Mouse (Mus musculus): ENCODE measurements at regions not wholly inside any gene's neighbourhood (a gene's known extent, or its start where the extent isn't known, plus 50 kb on each side); places are given as distances from the start of the nearest gene placed in this dataset.

- no peak overlapping the region for H3K4me3 ChIP-seq (ENCODE audit: low read depth, low read length)
- H3K4me2 ChIP-seq (ENCODE audit: low read depth, low read length): no peak overlapping the region
- H3K4me1 ChIP-seq (ENCODE audit: control insufficient read depth, insufficient read depth, low read length): no peaks in the 10 kb centered on the region
- no peak overlapping the region for H3K9ac ChIP-seq (replicated peaks; ENCODE audit: low read depth, low read length)
- 91% methylated on average over 2 of the region's 2 CpGs for whole genome bisulfite sequencing
- H3K36me3 ChIP-seq (ENCODE audit: control insufficient read depth, insufficient read depth, low read length): no peaks in the 10 kb centered on the region
- H3K9me3 ChIP-seq (ENCODE audit: control insufficient read depth, low read length): no peaks in the 10 kb centered on the region
- no peak overlapping the region for H3K27ac ChIP-seq (ENCODE audit: low read depth, low read length)
- H3K27me3 ChIP-seq (ENCODE audit: control insufficient read depth, insufficient read depth, low read length): no peaks in the 10 kb centered on the region
- no peak for ATAC-seq (ENCODE audit: low read depth)
These were observed 124.8 kb upstream of the Tom1l1 start for GRCm38 (mm10) chr11:90812971-90813370.

GRCm38 (mm10) chr11:90812530-90812929 lies 124.4 kb upstream of the Tom1l1 start:
- Histone ChIP-seq H3K27me3 (ENCODE audit: control insufficient read depth, insufficient read depth, low read length) (no peaks in the 10 kb centered on the region), H3K36me3 (ENCODE audit: control insufficient read depth, insufficient read depth, low read length) (no peaks in the 10 kb centered on the region), H3K4me1 (ENCODE audit: control insufficient read depth, insufficient read depth, low read length) (no peaks in the 10 kb centered on the region), H3K9ac (replicated peaks; ENCODE audit: low read depth, low read length) (no peak overlapping the region), H3K4me3 (ENCODE audit: low read depth, low read length) (no peak overlapping the region), H3K4me2 (ENCODE audit: low read depth, low read length) (no peak overlapping the region), H3K9me3 (ENCODE audit: control insufficient read depth, low read length) (no peaks in the 10 kb centered on the region), H3K27ac (ENCODE audit: low read depth, low read length) (no peak overlapping the region)
- 85% methylated on average over 4 of the region's 4 CpGs for WGBS
- no peak for ATAC-seq (ENCODE audit: low read depth)

GRCm38 (mm10) chr11:90808443-90808842 lies 120.3 kb upstream of the Tom1l1 start:
- H3K4me1 ChIP-seq (ENCODE audit: control insufficient read depth, insufficient read depth, low read length): no peaks in the 10 kb centered on the region
- 62% methylated on average over 1 of the region's 1 CpGs for WGBS
- H3K4me3 ChIP-seq (ENCODE audit: low read depth, low read length): no peak overlapping the region

GRCm38 (mm10) chr11:90807343-90807742 lies 119.2 kb upstream of the Tom1l1 start:
- no peak overlapping the region for H3K9ac ChIP-seq (replicated peaks; ENCODE audit: low read depth, low read length)
- H3K27me3 ChIP-seq (ENCODE audit: control insufficient read depth, insufficient read depth, low read length): no peaks in the 10 kb centered on the region
- 67% methylated on average over 5 of the region's 5 CpGs for WGBS
- H3K36me3 ChIP-seq (ENCODE audit: control insufficient read depth, insufficient read depth, low read length): no peaks in the 10 kb centered on the region
- ATAC-seq (ENCODE audit: low read depth): no peak
- no peaks in the 10 kb centered on the region for H3K9me3 ChIP-seq (ENCODE audit: control insufficient read depth, low read length)
- H3K27ac ChIP-seq (ENCODE audit: low read depth, low read length): no peak overlapping the region
- no peaks in the 10 kb centered on the region for H3K4me1 ChIP-seq (ENCODE audit: control insufficient read depth, insufficient read depth, low read length)
- no peak overlapping the region for H3K4me3 ChIP-seq (ENCODE audit: low read depth, low read length)
- no peak overlapping the region for H3K4me2 ChIP-seq (ENCODE audit: low read depth, low read length)

More at GRCm38 (mm10) chr11:90808443-90808842, 120.3 kb upstream of the Tom1l1 start:
- Histone ChIP-seq H3K27ac (ENCODE audit: low read depth, low read length) (no peak overlapping the region), H3K36me3 (ENCODE audit: control insufficient read depth, insufficient read depth, low read length) (no peaks in the 10 kb centered on the region), H3K9ac (replicated peaks; ENCODE audit: low read depth, low read length) (no peak overlapping the region), H3K9me3 (ENCODE audit: control insufficient read depth, low read length) (no peaks in the 10 kb centered on the region), H3K4me2 (ENCODE audit: low read depth, low read length) (no peak overlapping the region), H3K27me3 (ENCODE audit: control insufficient read depth, insufficient read depth, low read length) (no peaks in the 10 kb centered on the region)
- no peak for ATAC-seq (ENCODE audit: low read depth)

- Histone ChIP-seq H3K4me2 (ENCODE audit: low read depth, low read length) (no peak overlapping the region), H3K36me3 (ENCODE audit: control insufficient read depth, insufficient read depth, low read length) (no peaks in the 10 kb centered on the region), H3K27me3 (ENCODE audit: control insufficient read depth, insufficient read depth, low read length) (no peaks in the 10 kb centered on the region), H3K9me3 (ENCODE audit: control insufficient read depth, low read length) (no peaks in the 10 kb centered on the region), H3K9ac (replicated peaks; ENCODE audit: low read depth, low read length) (no peak overlapping the region), H3K27ac (ENCODE audit: low read depth, low read length) (no peak overlapping the region), H3K4me3 (ENCODE audit: low read depth, low read length) (no peak overlapping the region), H3K4me1 (ENCODE audit: control insufficient read depth, insufficient read depth, low read length) (no peaks in the 10 kb centered on the region)
- WGBS: 79% methylated on average over 7 of the region's 7 CpGs
- ATAC-seq (ENCODE audit: low read depth): no peak
These were observed 114.6 kb upstream of the Tom1l1 start for GRCm38 (mm10) chr11:90802569-90803363.

- no peak overlapping the region for H3K9ac ChIP-seq (replicated peaks; ENCODE audit: low read depth, low read length)
- no peak for ATAC-seq (ENCODE audit: low read depth)
- no peak overlapping the region for H3K4me3 ChIP-seq (ENCODE audit: low read depth, low read length)
- 94% methylated on average over 2 of the region's 2 CpGs for WGBS
- no peaks in the 10 kb centered on the region for H3K9me3 ChIP-seq (ENCODE audit: control insufficient read depth, low read length)
- H3K4me1 ChIP-seq (ENCODE audit: control insufficient read depth, insufficient read depth, low read length): no peaks in the 10 kb centered on the region
- H3K27me3 ChIP-seq (ENCODE audit: control insufficient read depth, insufficient read depth, low read length): no peaks in the 10 kb centered on the region
- H3K36me3 ChIP-seq (ENCODE audit: control insufficient read depth, insufficient read depth, low read length): no peaks in the 10 kb centered on the region
- H3K4me2 ChIP-seq (ENCODE audit: low read depth, low read length): no peak overlapping the region
- H3K27ac ChIP-seq (ENCODE audit: low read depth, low read length): no peak overlapping the region
These were observed 109.4 kb upstream of the Tom1l1 start for GRCm38 (mm10) chr11:90797577-90797976.

- no peak overlapping the region for H3K4me3 ChIP-seq (ENCODE audit: low read depth, low read length)
- H3K36me3 ChIP-seq (ENCODE audit: control insufficient read depth, insufficient read depth, low read length): no peaks in the 10 kb centered on the region
- no peak overlapping the region for H3K27ac ChIP-seq (ENCODE audit: low read depth, low read length)
- no peaks in the 10 kb centered on the region for H3K27me3 ChIP-seq (ENCODE audit: control insufficient read depth, insufficient read depth, low read length)
- WGBS: 87% methylated on average over 8 of the region's 8 CpGs
- no peaks in the 10 kb centered on the region for H3K9me3 ChIP-seq (ENCODE audit: control insufficient read depth, low read length)
- ATAC-seq (ENCODE audit: low read depth): no peak
- no peaks in the 10 kb centered on the region for H3K4me1 ChIP-seq (ENCODE audit: control insufficient read depth, insufficient read depth, low read length)
- H3K4me2 ChIP-seq (ENCODE audit: low read depth, low read length): no peak overlapping the region
- H3K9ac ChIP-seq (replicated peaks; ENCODE audit: low read depth, low read length): no peak overlapping the region
These were observed 95.4 kb upstream of the Tom1l1 start for GRCm38 (mm10) chr11:90783537-90783936.

GRCm38 (mm10) chr11:90782975-90783374 lies 94.8 kb upstream of the Tom1l1 start:
- 36% methylated on average over 6 of the region's 6 CpGs for WGBS

GRCm38 (mm10) chr11:90775752-90776151 lies 87.6 kb upstream of the Tom1l1 start:
- 15% methylated on average over 1 of the region's 1 CpGs for WGBS
- Histone ChIP-seq H3K4me3 (ENCODE audit: low read depth, low read length) (no peak overlapping the region), H3K4me1 (ENCODE audit: control insufficient read depth, insufficient read depth, low read length) (no peaks in the 10 kb centered on the region), H3K9ac (replicated peaks; ENCODE audit: low read depth, low read length) (no peak overlapping the region), H3K36me3 (ENCODE audit: control insufficient read depth, insufficient read depth, low read length) (no peaks in the 10 kb centered on the region), H3K27ac (ENCODE audit: low read depth, low read length) (no peak overlapping the region), H3K9me3 (ENCODE audit: control insufficient read depth, low read length) (no peaks in the 10 kb centered on the region), H3K4me2 (ENCODE audit: low read depth, low read length) (no peak overlapping the region), H3K27me3 (ENCODE audit: control insufficient read depth, insufficient read depth, low read length) (no peaks in the 10 kb centered on the region)
- ATAC-seq (ENCODE audit: low read depth): peak; percentile 58; the same call in 1 of the 2 replicates

More at GRCm38 (mm10) chr11:90782975-90783374, 94.8 kb upstream of the Tom1l1 start:
- no peak overlapping the region for H3K27ac ChIP-seq (ENCODE audit: low read depth, low read length)
- no peak overlapping the region for H3K4me2 ChIP-seq (ENCODE audit: low read depth, low read length)
- H3K4me1 ChIP-seq (ENCODE audit: control insufficient read depth, insufficient read depth, low read length): no peaks in the 10 kb centered on the region
- H3K4me3 ChIP-seq (ENCODE audit: low read depth, low read length): no peak overlapping the region
- no peaks in the 10 kb centered on the region for H3K9me3 ChIP-seq (ENCODE audit: control insufficient read depth, low read length)
- H3K9ac ChIP-seq (replicated peaks; ENCODE audit: low read depth, low read length): no peak overlapping the region
- H3K27me3 ChIP-seq (ENCODE audit: control insufficient read depth, insufficient read depth, low read length): no peaks in the 10 kb centered on the region
- no peaks in the 10 kb centered on the region for H3K36me3 ChIP-seq (ENCODE audit: control insufficient read depth, insufficient read depth, low read length)
- no peak for ATAC-seq (ENCODE audit: low read depth)

All from neural tube, embryonic 14.5 days (tissue).